Mouse (Mus musculus) intestine, postnatal 0 days (tissue): ENCODE measurements around the gene Krtap24-1. TPM values are rescaled to one million over a fixed set of nuclear protein-coding genes. Genes with fewer than 3 reads are reported as not detected.

Source experiments
- ATAC-seq: fragments of 200-750 bp; cut with Nextera tagmentation; 2 replicates; pipeline ENCODE4 v1.8.0; 2017; ENCODE audit warnings: mild to moderate bottlenecking, moderate TSS enrichment, moderate library complexity
- H3K27ac ChIP-seq: fragments of 300-500 bp; sonication (generic); 2 replicates; pipeline ENCODE4 v1.5.1; 2014; ENCODE audit warnings: mild to moderate bottlenecking, low read depth, low read length, moderate library complexity
- H3K27me3 ChIP-seq: fragments of 300-500 bp; sonication (generic); replicated peaks from 2 replicates; pipeline ENCODE4 v1.6.1; 2014; ENCODE audit warnings: low read length, mixed read lengths; ENCODE audit not compliant: control insufficient read depth, insufficient read depth
- H3K36me3 ChIP-seq: fragments of 300-500 bp; sonication (generic); 2 replicates; pipeline ENCODE4 v1.6.1; 2014; ENCODE audit warnings: mild to moderate bottlenecking, moderate library complexity; ENCODE audit not compliant: control insufficient read depth, insufficient read depth
- H3K4me1 ChIP-seq: fragments of 300-500 bp; sonication (generic); replicated peaks from 2 replicates; pipeline ENCODE4 v1.6.1; 2014; ENCODE audit warnings: antibody characterized with exemption, low read length, mixed read lengths; ENCODE audit not compliant: control insufficient read depth, insufficient read depth
- H3K4me2 ChIP-seq: fragments of 300-500 bp; sonication (generic); replicated peaks from 2 replicates; pipeline ENCODE4 v1.6.1; 2014; ENCODE audit warnings: low read depth, mild to moderate bottlenecking, moderate library complexity
- H3K4me3 ChIP-seq: fragments of 300-500 bp; sonication (generic); 2 replicates; pipeline ENCODE4 v1.5.1; 2014; ENCODE audit warnings: low read depth, low read length
- H3K9ac ChIP-seq: fragments of 300-500 bp; sonication (generic); 2 replicates; pipeline ENCODE4 v1.6.1; 2014; ENCODE audit warnings: mild to moderate bottlenecking, low read depth, low read length
- H3K9me3 ChIP-seq: fragments of 300-500 bp; sonication (generic); 2 replicates; pipeline ENCODE4 v1.6.1; 2016; ENCODE audit warnings: mixed run types; ENCODE audit not compliant: control insufficient read depth
- CTCF ChIP-seq: sonication (generic); IDR thresholded peaks from 2 replicates; pipeline ENCODE4 v1.5.1; 2016; ENCODE audit warnings: low read depth, mild to moderate bottlenecking, control low read depth, antibody characterized with exemption, moderate library complexity
- WGBS: fragments of 180-500 bp; shearing (Covaris S2); extraction: QIAGEN DNeasy Blood & Tissue Kit; methylation state at CpG from one replicate; pipeline ENCODE4 v1.1.7; 2014; 5-methylcytosine and 5-hydroxymethylcytosine counted together
- polyA plus RNA-seq: library from polyadenylated mRNA; unstranded; fragments of >200 nt; fragmentation: Nextera tagmentation; extraction: Ambion mirVana; gene quantifications from 2 replicates; pipeline ENCODE4 v1.2.1, GENCODE M21; 2015

The Krtap24-1 gene
- polyA plus RNA-seq, 1 experiment from 2014 or later: not detected

GRCm38 (mm10) chr16:88640053-88640452 is 28.0 kb upstream of the Krtap24-1 start:
- Histone ChIP-seq H3K27me3 (no peaks in the 10 kb centered on the region), H3K27ac (no peak overlapping the region), H3K36me3 (no peaks in the 10 kb centered on the region), H3K4me3 (no peak overlapping the region), H3K4me2 (no peak overlapping the region), H3K9me3 (no peaks in the 10 kb centered on the region), H3K4me1 (no peaks in the 10 kb centered on the region), H3K9ac (no peak overlapping the region)
- WGBS: 90% methylated on average over 3 of the region's 3 CpGs
- TF ChIP-seq CTCF: no peak
- no peak for ATAC-seq

GRCm38 (mm10) chr16:88635142-88635541 is 23.1 kb upstream of the Krtap24-1 start:
- no peak for TF ChIP-seq CTCF
- Histone ChIP-seq H3K9me3 (no peaks in the 10 kb centered on the region), H3K4me1 (no peaks in the 10 kb centered on the region), H3K27me3 (no peaks in the 10 kb centered on the region), H3K4me3 (no peak overlapping the region), H3K27ac (no peak overlapping the region), H3K36me3 (no peaks in the 10 kb centered on the region), H3K4me2 (no peak overlapping the region), H3K9ac (no peak overlapping the region)
- ATAC-seq: no peak
- 66% methylated on average over 4 of the region's 4 CpGs for WGBS

GRCm38 (mm10) chr16:88631474-88631873 is 19.4 kb upstream of the Krtap24-1 start:
- WGBS: 33% methylated on average over 4 of the region's 4 CpGs
- ATAC-seq: peak; percentile 100
- Histone ChIP-seq H3K4me3 (no peak overlapping the region), H3K27me3 (no peaks in the 10 kb centered on the region), H3K36me3 (no peaks in the 10 kb centered on the region), H3K27ac (peak overlapping the region; percentile 58; the same call in 1 of the 2 replicates), H3K4me2 (no peak overlapping the region), H3K9me3 (no peaks in the 10 kb centered on the region), H3K9ac (no peak overlapping the region), H3K4me1 (no peaks in the 10 kb centered on the region)
- peak; percentile 84 for TF ChIP-seq CTCF

- WGBS: 96% methylated on average over 4 of the region's 4 CpGs
- Histone ChIP-seq H3K36me3 (no peaks in the 10 kb centered on the region), H3K9ac (no peak within 1 kb of the TSS), H3K27ac (no peak within 1 kb of the TSS), H3K27me3 (no peaks in the 10 kb centered on the region), H3K4me2 (no peak within 1 kb of the TSS), H3K9me3 (no peaks in the 10 kb centered on the region), H3K4me1 (no peaks in the 10 kb centered on the region; the same call in 1 of the 2 replicates), H3K4me3 (no peak within 1 kb of the TSS)
- TF ChIP-seq CTCF: no peak
- no peak for ATAC-seq
Observed at GRCm38 (mm10) chr16:88627566-88627965, 15.5 kb upstream of the Krtap24-1 start, which contains the start of gene 2310079G19Rik. 2310079G19Rik (minus strand) TSS chr16:88627666.

- H3K9me3 ChIP-seq: no peaks in the 10 kb centered on the region
- 73% methylated on average over 4 of the region's 4 CpGs for WGBS
Observed at GRCm38 (mm10) chr16:88612712-88613111, 633 bp upstream of the Krtap24-1 start.

GRCm38 (mm10) chr16:88604570-88604969 is 7.5 kb downstream of the Krtap24-1 start:
- WGBS: 89% methylated on average over 6 of the region's 6 CpGs
- Histone ChIP-seq H3K9ac (no peak overlapping the region), H3K9me3 (no peaks in the 10 kb centered on the region), H3K27ac (no peak overlapping the region), H3K4me2 (no peak overlapping the region), H3K36me3 (no peaks in the 10 kb centered on the region), H3K4me1 (peaks cover 7% of the 10 kb centered on the region; the same call in 1 of the 2 replicates), H3K4me3 (no peak overlapping the region), H3K27me3 (no peaks in the 10 kb centered on the region)
- TF ChIP-seq CTCF: no peak
- no peak for ATAC-seq

More at GRCm38 (mm10) chr16:88612712-88613111, 633 bp upstream of the Krtap24-1 start:
- Histone ChIP-seq H3K27me3 (no peaks in the 10 kb centered on the region), H3K36me3 (no peaks in the 10 kb centered on the region), H3K4me1 (no peaks in the 10 kb centered on the region), H3K27ac (no peak overlapping the region), H3K4me2 (no peak overlapping the region), H3K4me3 (no peak overlapping the region), H3K9ac (no peak overlapping the region)
- no peak for ATAC-seq
- no peak for TF ChIP-seq CTCF

GRCm38 (mm10) chr16:88602464-88602863 is 9.6 kb downstream of the Krtap24-1 start:
- H3K4me1 ChIP-seq: peaks cover 7% of the 10 kb centered on the region; the same call in 1 of the 2 replicates
- H3K36me3 ChIP-seq: no peaks in the 10 kb centered on the region
- no peak for TF ChIP-seq CTCF
- no peak for ATAC-seq
- no peak overlapping the region for H3K4me3 ChIP-seq
- H3K9ac ChIP-seq: no peak overlapping the region
- WGBS: 65% methylated on average over 1 of the region's 1 CpGs
- H3K27ac ChIP-seq: no peak overlapping the region
- H3K9me3 ChIP-seq: no peaks in the 10 kb centered on the region
- H3K27me3 ChIP-seq: no peaks in the 10 kb centered on the region
- no peak overlapping the region for H3K4me2 ChIP-seq
